Mouse (Mus musculus): ENCODE results near the gene Cdh16.
"Not testable (repeated sequence)": the region's sequence is repeated elsewhere in the genome, so short reads cannot be mapped to it uniquely, and the experiment has no call there.

The Cdh16 gene

DNA sequence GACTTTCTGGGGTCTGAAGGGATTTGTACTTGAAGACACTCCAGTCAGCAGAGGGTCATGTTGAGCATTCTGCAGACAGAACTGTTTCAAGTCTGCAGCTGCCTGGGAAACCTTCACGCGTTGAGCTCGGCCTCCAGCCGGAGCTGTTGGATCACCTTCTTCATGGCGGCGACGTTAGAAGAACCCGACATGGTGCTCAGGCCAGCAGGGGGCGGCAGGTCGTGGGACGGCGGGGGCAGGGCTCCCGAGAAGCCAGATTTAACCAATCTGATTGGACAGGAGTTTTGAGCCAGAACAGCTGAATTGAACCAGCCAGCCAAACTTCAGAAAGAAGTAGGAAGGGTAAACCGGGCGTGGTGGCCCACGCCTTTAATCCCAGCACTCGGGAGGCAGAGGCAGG lies 46.6 kb downstream of the Cdh16 start:
- DNase-seq (ENCODE audit: low read depth, low spot score), result not testable (repeated sequence)

DNA sequence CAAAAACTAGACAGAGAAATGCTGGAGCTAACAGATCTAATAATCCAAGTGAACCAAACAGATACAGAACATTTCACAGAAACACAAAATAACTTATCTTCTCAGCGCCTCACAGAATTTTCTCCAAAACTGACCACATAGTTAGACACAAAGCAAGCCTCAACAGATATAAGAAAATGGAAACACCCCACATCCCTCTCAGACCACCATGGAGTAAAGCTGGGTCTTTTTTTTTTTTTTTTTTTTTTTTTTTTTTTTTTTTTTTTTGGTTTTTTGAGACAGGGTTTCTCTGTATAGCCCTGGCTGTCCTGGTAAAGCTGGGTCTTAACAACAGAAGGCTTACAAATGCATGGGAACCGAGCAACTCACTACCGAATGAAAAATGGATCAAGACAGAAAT lies 47.4 kb downstream of the Cdh16 start:
- DNase-seq (ENCODE audit: low read depth, low spot score), result no peak

DNA sequence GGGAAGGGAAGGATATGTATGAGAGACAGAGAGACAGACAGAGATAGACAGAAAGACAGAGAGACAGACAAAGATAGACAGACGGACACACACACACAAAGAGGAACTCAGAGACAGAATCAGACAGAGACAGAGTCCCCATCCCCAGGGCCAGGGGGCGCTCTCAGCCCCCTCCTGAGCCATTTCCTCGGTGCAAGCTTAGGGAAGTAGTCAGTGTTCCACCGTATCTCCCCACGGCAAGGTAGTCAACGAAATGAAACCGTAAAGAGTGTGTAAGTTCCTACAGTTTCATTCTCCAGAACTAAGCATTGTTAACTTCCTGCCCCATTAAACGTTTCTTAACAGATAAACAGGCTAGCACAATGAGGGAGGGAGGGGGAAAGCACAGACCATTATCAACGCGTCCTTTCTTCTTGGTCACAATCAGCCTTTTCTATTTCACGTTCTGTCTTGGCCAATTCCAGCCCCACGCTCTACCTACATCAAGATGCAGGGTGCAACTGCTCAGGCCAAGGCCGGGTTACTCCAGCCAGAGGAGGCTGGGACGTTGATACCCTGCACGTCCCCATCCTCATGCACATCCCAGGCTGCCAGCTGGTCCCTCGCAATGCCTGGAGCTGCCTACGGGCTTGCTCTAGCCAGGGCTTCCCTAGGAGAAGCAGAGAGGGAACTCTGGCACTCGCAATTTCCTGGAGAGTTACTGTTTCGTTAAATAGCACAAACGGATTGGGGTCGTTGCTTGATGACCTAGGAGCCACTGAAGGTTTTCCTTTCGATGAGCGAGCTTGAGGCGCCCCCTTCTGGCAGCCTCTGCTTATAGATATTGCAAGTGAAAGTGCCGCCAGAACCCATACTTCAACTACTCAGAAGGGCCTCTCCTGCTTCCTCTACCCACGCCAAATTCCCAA lies 53.5 kb downstream of the Cdh16 start:
- peak; percentile 86 for DNase-seq (ENCODE audit: low read depth, low spot score)

- DNase-seq (ENCODE audit: low read depth, low spot score), result peak; percentile 69
These were observed 54.6 kb downstream of the Cdh16 start for GRCm38 (mm10) chr8:104569559-104569958.

GRCm38 (mm10) chr8:104565457-104565798 lies 58.8 kb downstream of the Cdh16 start:
- DNase-seq (ENCODE audit: low read depth, low spot score), result no peak

GRCm38 (mm10) chr8:104564633-104565456 lies 59.4 kb downstream of the Cdh16 start:
- peak; percentile 94 for DNase-seq (ENCODE audit: low read depth, low spot score)

DNA sequence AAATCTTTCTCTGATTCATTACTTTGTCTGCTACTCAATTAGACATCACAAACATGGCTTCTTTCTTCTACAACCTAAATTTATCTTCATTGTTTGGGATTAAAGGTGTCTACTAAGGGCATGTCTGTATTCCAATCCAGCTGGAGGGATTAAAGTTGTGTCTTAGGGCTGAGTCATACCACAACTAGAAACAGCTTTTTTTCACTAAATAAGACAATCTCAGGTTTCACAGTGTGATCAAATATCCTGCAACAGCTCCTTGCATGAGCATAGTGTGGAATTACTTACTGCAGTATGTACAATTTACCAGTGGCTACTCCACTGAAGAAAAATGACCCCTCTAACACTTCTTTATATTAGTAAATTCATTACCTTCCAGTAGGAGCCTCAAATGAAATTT lies 63.5 kb downstream of the Cdh16 start:
- DNase-seq (ENCODE audit: low read depth, low spot score), result peak; percentile 63

DNA sequence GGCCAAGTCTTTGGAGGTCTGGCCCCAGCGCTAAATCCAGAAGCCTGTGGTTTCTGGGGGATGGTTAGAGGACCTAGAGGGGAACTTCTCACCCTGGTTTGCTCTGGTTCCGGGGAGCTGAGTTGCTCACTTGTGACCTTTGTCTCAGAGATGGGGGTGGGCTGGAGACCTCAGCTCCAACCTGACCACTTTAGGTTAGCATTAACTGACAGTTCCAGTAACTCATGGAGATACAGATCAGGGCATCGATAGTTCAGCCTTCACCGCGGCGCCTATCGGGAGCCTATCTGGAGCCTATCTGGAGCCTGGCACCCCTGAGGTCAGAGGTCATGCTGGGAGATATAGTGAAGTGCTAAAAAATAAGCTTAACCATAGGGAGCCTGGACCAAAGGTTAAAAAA lies 67.0 kb downstream of the Cdh16 start:
- DNase-seq (ENCODE audit: low read depth, low spot score), result no peak

GRCm38 (mm10) chr8:104555191-104555590 lies 69.0 kb downstream of the Cdh16 start:
- no peak for DNase-seq (ENCODE audit: low read depth, low spot score)

Measured in 3T3-L1 (cell line).